Mouse (Mus musculus) midbrain, postnatal 0 days (tissue): ENCODE measurements around the gene Scgb1c1. TPM values are rescaled to one million over a fixed set of nuclear protein-coding genes. Genes with fewer than 3 reads are reported as not detected.

Experiments
- ATAC-seq: fragments of 200-750 bp; cut with Nextera tagmentation; 2 replicates; pipeline ENCODE4 v1.8.0; 2017; ENCODE audit warnings: moderate number of reproducible peaks, mild to moderate bottlenecking, moderate TSS enrichment, moderate library complexity; ENCODE audit not compliant: low FRiP score
- DNase-seq: peaks from one replicate; pipeline ENCODE4 v3.0.0-alpha.2; 2015; ENCODE audit warnings: low spot score
- H3K27ac ChIP-seq: fragments of 300-500 bp; sonication (generic); 2 replicates; pipeline ENCODE4 v1.5.1; 2014; ENCODE audit warnings: low read depth, mild to moderate bottlenecking, low read length, mixed read lengths
- H3K27me3 ChIP-seq: fragments of 300-500 bp; sonication (generic); 2 replicates; pipeline ENCODE4 v1.6.1; 2014; ENCODE audit warnings: low read length, control low read depth, mixed read lengths; ENCODE audit not compliant: insufficient read depth
- H3K36me3 ChIP-seq: fragments of 300-500 bp; sonication (generic); 2 replicates; pipeline ENCODE4 v1.6.1; 2014; ENCODE audit warnings: low read length, control low read depth, mixed read lengths; ENCODE audit not compliant: insufficient read depth
- H3K4me1 ChIP-seq: fragments of 300-500 bp; sonication (generic); 2 replicates; pipeline ENCODE4 v1.6.1; 2014; ENCODE audit warnings: mild to moderate bottlenecking, control low read depth, antibody characterized with exemption, low read length, mixed read lengths; ENCODE audit not compliant: insufficient read depth
- H3K4me2 ChIP-seq: fragments of 300-500 bp; sonication (generic); 2 replicates; pipeline ENCODE4 v1.6.1; 2014; ENCODE audit warnings: low read depth, mild to moderate bottlenecking, low read length, mixed read lengths; ENCODE audit not compliant: poor library complexity, severe bottlenecking
- H3K4me3 ChIP-seq: fragments of 300-500 bp; sonication (generic); 2 replicates; pipeline ENCODE4 v1.5.1; 2014; ENCODE audit warnings: low read depth, mild to moderate bottlenecking, low read length, moderate library complexity
- H3K9ac ChIP-seq: fragments of 300-500 bp; sonication (generic); replicated peaks from 2 replicates; pipeline ENCODE4 v1.6.1; 2014; ENCODE audit warnings: mild to moderate bottlenecking, low read length, moderate library complexity, mixed read lengths; ENCODE audit not compliant: poor library complexity, severe bottlenecking
- H3K9me3 ChIP-seq: fragments of 300-500 bp; sonication (generic); 2 replicates; pipeline ENCODE4 v1.6.1; 2016; ENCODE audit warnings: low read length, control low read depth
- CTCF ChIP-seq: IDR thresholded peaks from 2 replicates; pipeline ENCODE4 v1.5.1; 2016; ENCODE audit warnings: antibody characterized with exemption, mild to moderate bottlenecking
- WGBS: fragments of 180-500 bp; shearing (Covaris S2); extraction: QIAGEN DNeasy Blood & Tissue Kit; methylation state at CpG from one replicate; pipeline ENCODE4 v1.1.7; 2014; 5-methylcytosine and 5-hydroxymethylcytosine counted together
- polyA plus RNA-seq: library from polyadenylated mRNA; unstranded; fragments of >200 nt; fragmentation: Nextera tagmentation; extraction: Ambion mirVana; gene quantifications from 2 replicates; pipeline ENCODE4 v1.2.1, GENCODE M21; 2015
- total RNA-seq: library from RNA; depleted of rRNA; stranded (reverse); fragments of >200 nt; gene quantifications from 2 replicates; pipeline ENCODE4 v1.2.3, GENCODE M21; 2014

Gene Scgb1c1
- total and polyA plus RNA-seq, 2 experiments from 2014 or later, result not detected

- no peaks in the 10 kb centered on the region for H3K9me3 ChIP-seq
- H3K9ac ChIP-seq, result no peak overlapping the region
- peaks cover 15% of the 10 kb centered on the region; the same call in 1 of the 2 replicates for H3K4me1 ChIP-seq
- H3K27me3 ChIP-seq, result no peaks in the 10 kb centered on the region
- no peak overlapping the region for H3K4me3 ChIP-seq
- WGBS, result 64% methylated on average over 6 of the region's 6 CpGs
- no peak for ATAC-seq
- no peak for TF ChIP-seq CTCF
- DNase-seq, result no peak
- H3K27ac ChIP-seq, result no peak overlapping the region
- no peak overlapping the region for H3K4me2 ChIP-seq
- peaks cover 56% of the 10 kb centered on the region for H3K36me3 ChIP-seq
These were observed 14.7 kb downstream of the Scgb1c1 start for GRCm38 (mm10) chr7:140859997-140860396.

DNA sequence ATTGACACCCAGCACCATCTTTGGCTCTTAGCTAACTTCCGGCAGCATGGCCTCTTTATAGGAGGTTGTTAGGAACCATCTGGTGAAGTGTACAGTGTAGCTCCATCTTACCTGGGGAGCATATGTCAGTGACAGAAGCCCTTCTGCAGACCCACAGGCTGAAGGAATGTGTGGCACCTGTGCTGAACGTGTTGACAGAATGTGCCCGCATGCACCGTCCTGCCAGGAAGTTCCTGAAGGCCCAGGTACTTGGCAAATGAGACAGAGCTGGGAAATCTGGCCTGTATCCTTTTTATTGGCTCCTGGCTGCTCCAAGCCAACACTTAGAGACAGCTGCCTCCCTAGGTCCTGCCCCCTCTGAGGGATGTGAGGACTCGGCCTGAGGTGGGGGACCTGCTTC lies 15.4 kb downstream of the Scgb1c1 start:
- 86% methylated on average over 5 of the region's 5 CpGs for WGBS
- no peak overlapping the region for H3K4me3 ChIP-seq
- DNase-seq (no peak), ATAC-seq (no peak)
- no peak overlapping the region for H3K4me2 ChIP-seq
- H3K27me3 ChIP-seq, result no peaks in the 10 kb centered on the region
- H3K36me3 ChIP-seq, result peaks cover 56% of the 10 kb centered on the region
- peaks cover 11% of the 10 kb centered on the region; the same call in 1 of the 2 replicates for H3K4me1 ChIP-seq
- no peaks in the 10 kb centered on the region for H3K9me3 ChIP-seq
- H3K9ac ChIP-seq, result no peak overlapping the region
- H3K27ac ChIP-seq, result no peak overlapping the region
- TF ChIP-seq CTCF, result no peak

GRCm38 (mm10) chr7:140864761-140865160 lies 19.4 kb downstream of the Scgb1c1 start:
- no peak overlapping the region for H3K9ac ChIP-seq
- DNase-seq (no peak), ATAC-seq (no peak)
- H3K36me3 ChIP-seq, result peaks cover 60% of the 10 kb centered on the region
- whole genome bisulfite sequencing, result 83% methylated on average over 12 of the region's 12 CpGs
- H3K4me2 ChIP-seq, result no peak overlapping the region
- no peak for TF ChIP-seq CTCF
- no peak overlapping the region for H3K4me3 ChIP-seq
- no peaks in the 10 kb centered on the region for H3K9me3 ChIP-seq
- H3K4me1 ChIP-seq, result no peaks in the 10 kb centered on the region
- no peaks in the 10 kb centered on the region for H3K27me3 ChIP-seq
- no peak overlapping the region for H3K27ac ChIP-seq

DNA sequence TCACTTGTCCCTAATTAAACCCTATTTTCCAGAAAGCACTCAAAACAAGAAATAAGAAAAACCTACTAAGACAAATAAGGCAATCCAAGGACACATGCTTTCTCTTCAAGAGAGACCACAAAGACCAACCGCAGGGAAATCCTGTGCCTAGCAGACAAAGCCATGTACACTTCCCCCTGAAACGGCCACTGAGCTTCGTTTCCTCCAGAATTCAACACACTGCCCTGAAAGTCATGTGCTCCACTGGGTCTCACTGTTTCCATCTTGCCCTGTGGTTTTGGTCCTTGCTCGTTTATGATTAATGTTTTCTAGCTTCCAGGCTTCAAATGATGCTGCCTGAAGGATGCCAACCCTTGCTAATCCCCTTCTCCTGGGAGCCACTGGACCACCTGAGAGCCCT lies 28.9 kb downstream of the Scgb1c1 start:
- WGBS, result 83% methylated on average over 4 of the region's 4 CpGs
- no peak for TF ChIP-seq CTCF
- ATAC-seq (no peak), DNase-seq (no peak)
- Histone ChIP-seq H3K27ac (no peak overlapping the region), H3K36me3 (peaks cover 32% of the 10 kb centered on the region), H3K4me3 (no peak overlapping the region), H3K4me1 (no peaks in the 10 kb centered on the region), H3K9ac (no peak overlapping the region; the same call in 1 of the 2 replicates), H3K9me3 (no peaks in the 10 kb centered on the region), H3K27me3 (no peaks in the 10 kb centered on the region), H3K4me2 (no peak overlapping the region)

- H3K36me3 ChIP-seq, result peaks cover 30% of the 10 kb centered on the region
- H3K4me1 ChIP-seq, result no peaks in the 10 kb centered on the region
- no peak overlapping the region for H3K27ac ChIP-seq
- TF ChIP-seq CTCF, result no peak
- WGBS, result 92% methylated on average over 6 of the region's 6 CpGs
- no peak overlapping the region for H3K4me2 ChIP-seq
- ATAC-seq (no peak), DNase-seq (no peak)
- H3K27me3 ChIP-seq, result no peaks in the 10 kb centered on the region
- no peaks in the 10 kb centered on the region for H3K9me3 ChIP-seq
- no peak overlapping the region for H3K9ac ChIP-seq
- no peak overlapping the region for H3K4me3 ChIP-seq
These were observed 32.0 kb downstream of the Scgb1c1 start for GRCm38 (mm10) chr7:140877364-140877763.

DNA sequence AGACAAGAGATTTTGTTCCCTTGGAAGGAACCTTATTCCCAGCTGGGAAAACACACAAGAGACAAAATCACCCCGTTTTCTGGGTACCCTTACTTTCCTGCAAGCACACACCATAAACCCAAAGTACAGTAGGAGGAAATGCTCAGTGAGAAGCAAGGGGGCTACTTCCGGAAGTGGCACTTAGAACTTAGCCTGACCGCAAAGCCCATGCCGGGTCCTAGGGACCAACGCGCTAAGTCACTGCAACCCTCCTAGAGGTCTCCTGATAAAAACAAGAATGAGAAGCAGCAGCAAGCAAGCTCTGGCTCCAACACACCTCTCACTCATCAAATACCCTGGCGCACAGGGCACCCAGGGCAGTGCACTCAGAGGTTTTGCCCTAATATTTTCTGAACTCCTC lies 34.0 kb downstream of the Scgb1c1 start:
- no peaks in the 10 kb centered on the region for H3K9me3 ChIP-seq
- no peak overlapping the region for H3K9ac ChIP-seq
- no peak for TF ChIP-seq CTCF
- no peak for DNase-seq
- ATAC-seq, result no peak
- no peak overlapping the region for H3K4me3 ChIP-seq
- H3K27me3 ChIP-seq, result no peaks in the 10 kb centered on the region
- 91% methylated on average over 7 of the region's 7 CpGs for WGBS
- H3K27ac ChIP-seq, result no peak overlapping the region
- H3K4me2 ChIP-seq, result no peak overlapping the region
- peaks cover 23% of the 10 kb centered on the region for H3K36me3 ChIP-seq
- 0 out of 2 replicates have a peak, but pooled peaks cover 4% of the 10 kb centered on the region for H3K4me1 ChIP-seq
